Mouse (Mus musculus) megakaryocyte, adult 5-6 weeks (primary cell): ENCODE data around the gene Gfpt1. TPM values are rescaled to one million over a fixed set of nuclear protein-coding genes. Genes with fewer than 3 reads are reported as not detected.
A peak's percentile ranks its signal among the peaks of the same experiment; 100 is the strongest.

Experiments
- ATAC-seq: 2 replicates; pipeline ENCODE4 v1.8.0; 2016; ENCODE audit warnings: mild to moderate bottlenecking, inconsistent platforms; ENCODE audit not compliant: poor library complexity, severe bottlenecking
- total RNA-seq, 2 experiments: library from RNA; stranded (forward) in 1 of 2; stranded (reverse) in 1 of 2; fragments of 153-499, 151-499 nt in 1 of 2; fragments of 221-1000, 200-1000 nt in 1 of 2; gene quantifications; 2 replicates each; pipeline versions ENCODE4 v1.2.3 to v1.2.4; 2015 to 2017

Gfpt1 gene
- total RNA-seq, 2 experiments from 2014 or later, result 16.4 to 22.1 TPM

GRCm38 (mm10) chr6:87099671-87100296 lies 57.1 kb downstream of the Gfpt1 start:
- ATAC-seq, result no peak

- no peak for ATAC-seq
These were observed 57.8 kb downstream of the Gfpt1 start for GRCm38 (mm10) chr6:87100297-87101020.

- peak; percentile 82 for ATAC-seq
These were observed 58.8 kb downstream of the Gfpt1 start for GRCm38 (mm10) chr6:87101281-87101954.

GRCm38 (mm10) chr6:87101955-87102353 lies 59.3 kb downstream of the Gfpt1 start:
- no peak for ATAC-seq

- no peak for ATAC-seq
These were observed 59.8 kb downstream of the Gfpt1 start for GRCm38 (mm10) chr6:87102421-87102911.

- no peak for ATAC-seq
These were observed 60.7 kb downstream of the Gfpt1 start for GRCm38 (mm10) chr6:87103314-87103713.

- ATAC-seq, result no peak
These were observed 61.6 kb downstream of the Gfpt1 start, which contains the start of gene D6Ertd527e for GRCm38 (mm10) chr6:87104123-87104796. TSS of gene D6Ertd527e (plus strand) at chr6:87104746.

GRCm38 (mm10) chr6:87111493-87111892 lies 68.8 kb downstream of the Gfpt1 start:
- ATAC-seq, result no peak

- no peak for ATAC-seq
These were observed 69.5 kb downstream of the Gfpt1 start for GRCm38 (mm10) chr6:87112125-87112524.

- ATAC-seq, result no peak
These were observed 73.3 kb downstream of the Gfpt1 start for GRCm38 (mm10) chr6:87115981-87116380.

- no peak for ATAC-seq
These were observed 74.0 kb downstream of the Gfpt1 start for GRCm38 (mm10) chr6:87116596-87116995.

- ATAC-seq, result no peak
These were observed 76.6 kb downstream of the Gfpt1 start for GRCm38 (mm10) chr6:87119066-87119837.

- no peak for ATAC-seq
These were observed 77.3 kb downstream of the Gfpt1 start for GRCm38 (mm10) chr6:87119975-87120374.

GRCm38 (mm10) chr6:87120661-87121060 lies 78.0 kb downstream of the Gfpt1 start:
- ATAC-seq, result no peak

- no peak for ATAC-seq
These were observed 79.3 kb downstream of the Gfpt1 start for GRCm38 (mm10) chr6:87121961-87122360.

- ATAC-seq, result no peak
These were observed 80.8 kb downstream of the Gfpt1 start for GRCm38 (mm10) chr6:87123406-87123805.

GRCm38 (mm10) chr6:87123973-87124372 lies 81.3 kb downstream of the Gfpt1 start:
- ATAC-seq, result no peak

GRCm38 (mm10) chr6:87127049-87127753 lies 84.6 kb downstream of the Gfpt1 start:
- no peak for ATAC-seq

GRCm38 (mm10) chr6:87129861-87130260 lies 87.2 kb downstream of the Gfpt1 start:
- ATAC-seq, result peak; percentile 52

GRCm38 (mm10) chr6:87130628-87131027 lies 88.0 kb downstream of the Gfpt1 start:
- peak; percentile 62 for ATAC-seq
